Mouse (Mus musculus) spleen, embryonic (tissue): Measurements from ENCODE around the gene Znrf4.

Source experiments
- CTCF ChIA-PET: fragments of 350-600 bp; sonication (Branson Sonifier 250); formaldehyde crosslinking; loops from one replicate; lab custom pipeline; 2022; lab: Charles Lee

Znrf4 gene

GRCm38 (mm10) chr17:56493841-56494240, 18.4 kb downstream of the Znrf4 start:
- CTCF ChIA-PET: interaction anchor here (0.6 kb wide), 1 partner anchor 9 kb away, joined by 3 read pairs; no protein-coding TSS in a partner anchor

GRCm38 (mm10) chr17:56490438-56491152, 21.6 kb downstream of the Znrf4 start:
- CTCF ChIA-PET: no interaction called here

- CTCF ChIA-PET: no interaction called here
Measured at GRCm38 (mm10) chr17:56488028-56488427, 24.2 kb downstream of the Znrf4 start.

- CTCF ChIA-PET: no interaction called here
Measured at GRCm38 (mm10) chr17:56487441-56487888, 24.8 kb downstream of the Znrf4 start.

- CTCF ChIA-PET: no interaction called here
Measured at GRCm38 (mm10) chr17:56485926-56486325, 26.3 kb downstream of the Znrf4 start.

GRCm38 (mm10) chr17:56485118-56485517, 27.1 kb downstream of the Znrf4 start:
- CTCF ChIA-PET: interaction anchor here (0.6 to 0.7 kb wide), 2 partner anchors 9 to 105 kb away, joined by 3 read pairs; no protein-coding TSS in a partner anchor

GRCm38 (mm10) chr17:56482671-56483070, 29.6 kb downstream of the Znrf4 start:
- CTCF ChIA-PET: no interaction called here

- CTCF ChIA-PET: interaction anchor here (0.7 to 1.8 kb wide), 5 partner anchors 25 to 120 kb away, joined by 4 to 13 read pairs (median 7); no protein-coding TSS in a partner anchor
Measured at GRCm38 (mm10) chr17:56479358-56479757, 32.9 kb downstream of the Znrf4 start.

GRCm38 (mm10) chr17:56478191-56478611, 34.0 kb downstream of the Znrf4 start:
- CTCF ChIA-PET: interaction anchor here (0.6 to 1.4 kb wide), 2 partner anchors 12 to 48 kb away, joined by 4 read pairs; no protein-coding TSS in a partner anchor

GRCm38 (mm10) chr17:56477191-56477818, 34.9 kb downstream of the Znrf4 start:
- CTCF ChIA-PET: interaction anchor here (1.4 kb wide), 1 partner anchor 51 kb away, joined by 3 read pairs; no protein-coding TSS in a partner anchor

- CTCF ChIA-PET: interaction anchor here (1.4 kb wide), 1 partner anchor 50 kb away, joined by 3 read pairs; no protein-coding TSS in a partner anchor
Measured at GRCm38 (mm10) chr17:56476402-56476752, 35.9 kb downstream of the Znrf4 start, which contains the start of gene Ptprs. Ptprs (minus strand) TSS chr17:56476483.

- CTCF ChIA-PET: interaction anchor here (1.4 kb wide), 1 partner anchor 50 kb away, joined by 3 read pairs; no protein-coding TSS in a partner anchor
Measured at GRCm38 (mm10) chr17:56475584-56476401, 36.4 kb downstream of the Znrf4 start.

- CTCF ChIA-PET: interaction anchor here (0.7 kb wide), 2 partner anchors 216 to 529 kb away, joined by 3 read pairs; no protein-coding TSS in a partner anchor
Measured at GRCm38 (mm10) chr17:56474831-56475581, 37.2 kb downstream of the Znrf4 start.

GRCm38 (mm10) chr17:56474311-56474830, 37.9 kb downstream of the Znrf4 start:
- CTCF ChIA-PET: interaction anchor here (0.6 to 0.7 kb wide), 3 partner anchors 44 to 528 kb away, joined by 3 to 4 read pairs (median 3); no protein-coding TSS in a partner anchor

- CTCF ChIA-PET: interaction anchor here (0.6 to 0.7 kb wide), 2 partner anchors 94 to 186 kb away, joined by 3 to 4 read pairs; no protein-coding TSS in a partner anchor
Measured at GRCm38 (mm10) chr17:56473611-56473905, 38.7 kb downstream of the Znrf4 start.

- CTCF ChIA-PET: interaction anchor here (0.6 to 0.7 kb wide), 2 partner anchors 94 to 185 kb away, joined by 3 to 4 read pairs; no protein-coding TSS in a partner anchor
Measured at GRCm38 (mm10) chr17:56472733-56473610, 39.3 kb downstream of the Znrf4 start.

- CTCF ChIA-PET: interaction anchor here (0.6 to 0.7 kb wide), 2 partner anchors 47 to 50 kb away, joined by 6 to 8 read pairs; no protein-coding TSS in a partner anchor
Measured at GRCm38 (mm10) chr17:56472121-56472520, 40.1 kb downstream of the Znrf4 start.

- CTCF ChIA-PET: interaction anchor here (0.6 to 0.7 kb wide), 2 partner anchors 49 to 89 kb away, joined by 8 to 11 read pairs; no protein-coding TSS in a partner anchor
Measured at GRCm38 (mm10) chr17:56471136-56471535, 41.1 kb downstream of the Znrf4 start.

- CTCF ChIA-PET: interaction anchor here (0.6 kb wide), 1 partner anchor 48 kb away, joined by 4 read pairs; no protein-coding TSS in a partner anchor
Measured at GRCm38 (mm10) chr17:56470571-56470970, 41.7 kb downstream of the Znrf4 start.
